Mouse (Mus musculus) central nervous system, embryonic 14 days (tissue): ENCODE results near the gene Foxi3. TPM values are rescaled to one million over a fixed set of nuclear protein-coding genes. Genes with fewer than 3 reads are reported as not detected.

Experiments
- polyA plus RNA-seq: library from polyadenylated mRNA; depleted of rRNA; stranded (reverse); fragments of >200 nt; gene quantifications from 2 replicates; pipeline ENCODE4 v1.2.3, GENCODE M21; 2012; rRNA removed

Gene Foxi3
- polyA plus RNA-seq, result 0.11 TPM in 1 of 2 replicates, not detected in the other

GRCm38 (mm10) chr6:70956285-70956912, at the start of gene Foxi3:
Gene Foxi3 (plus strand): TSS chr6:70956531.

GRCm38 (mm10) chr6:70918827-70919226, 37.5 kb upstream of the Foxi3 start, which contains the start of gene Tex37:
Gene Tex37 (minus strand): TSS chr6:70918927.

Other genes starting within 250 kb of the Foxi3 start
- gene Rpia, start 164.3 kb upstream of the Foxi3 start, polyA plus RNA-seq, result 26.2 and 31.6 TPM in 2 replicates
- 20.0 and 21.2 TPM in 2 replicates for gene Eif2ak3, start 112.0 kb upstream of the Foxi3 start, polyA plus RNA-seq
- not detected in 2 replicates for gene Tex37, start 37.6 kb upstream of the Foxi3 start, polyA plus RNA-seq
- gene Thnsl2, start 187.9 kb downstream of the Foxi3 start, polyA plus RNA-seq, result 2.3 and 2.6 TPM in 2 replicates
- not detected in 2 replicates for gene Fabp1, start 243.3 kb downstream of the Foxi3 start, polyA plus RNA-seq